10 mouse cellular contexts compared by ENCODE assay signal in the genomic region with DNA sequence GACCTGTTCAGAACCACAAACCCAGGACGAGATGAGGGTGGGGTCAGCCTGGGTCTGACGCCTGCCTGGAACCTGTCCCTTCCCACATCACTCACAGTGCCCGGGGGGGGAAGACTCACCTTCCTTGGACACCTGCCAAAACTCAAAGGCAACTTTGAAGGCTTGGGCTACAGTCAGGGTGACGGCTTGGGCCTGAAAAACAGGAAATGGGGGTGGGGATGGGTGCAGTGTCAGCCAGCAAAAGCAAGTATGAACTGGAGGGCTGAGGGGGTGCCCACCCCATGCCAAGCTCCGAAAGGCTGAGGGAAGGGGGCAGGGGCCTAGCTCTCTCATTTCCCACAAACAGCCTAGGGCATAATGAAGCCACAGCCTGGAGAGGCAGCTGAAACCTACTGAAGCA. TPM values are rescaled to one million over a fixed set of nuclear protein-coding genes. Genes with fewer than 3 reads are reported as not detected.
DNase-seq lines count a peak whose midpoint lies in the region; ATAC-seq and TF ChIP-seq lines count a peak whose summit lies in the region.
"Had no signal": no experiment of that assay in that cellular context is flagged by ENCODE, and none has a peak within 500 bp of the region (broad histone marks: within the 10 kb centered on the region; RNA-seq: fewer than 3 reads in every experiment).

No protein-coding gene starts in this region.

- ATAC-seq in limb, embryonic 12.5 days (ENCODE audit: insufficient number of reproducible peaks, insufficient read depth, low FRiP score, low TSS enrichment, low read depth) = no peak
- ATAC-seq in midbrain, embryonic 14.5 days (ENCODE audit: low FRiP score, low TSS enrichment) = no peak
- ATAC-seq in forebrain, embryonic 13.5 days = no peak

- no peak for TF ChIP-seq POLR2A in spleen, adult 2 months (IDR thresholded peaks at IDR 0.05; ENCODE audit: low read depth, low read length)

- no peak overlapping the region for H3K4me3 ChIP-seq in limb, embryonic 12.5 days (replicated peaks)
- H3K4me3 ChIP-seq in spleen, adult 2 months (ENCODE audit: extremely low read depth, insufficient read depth, insufficient read length) = no peak overlapping the region
- H3K4me3 ChIP-seq in midbrain, embryonic 14.5 days (replicated peaks; ENCODE audit: low read depth, low read length) = no peak overlapping the region
- H3K4me3 ChIP-seq in forebrain, embryonic 13.5 days = no peak overlapping the region
- H3K4me3 ChIP-seq: neural tube, embryonic 13.5 days had no signal

- H3K36me3 ChIP-seq in limb, embryonic 12.5 days = peaks cover 48% of the 10 kb centered on the region
- peaks cover 31% of the 10 kb centered on the region for H3K36me3 ChIP-seq in spleen, adult 2 months (ENCODE audit: control insufficient read depth, insufficient read depth, low read length)
- no peaks in the 10 kb centered on the region for H3K36me3 ChIP-seq in midbrain, embryonic 14.5 days (ENCODE audit: control insufficient read depth, insufficient read depth, low read length)
- H3K36me3 ChIP-seq in forebrain, embryonic 13.5 days (ENCODE audit: poor library complexity, severe bottlenecking) = no peaks in the 10 kb centered on the region
- H3K36me3 ChIP-seq: neural tube, embryonic 13.5 days had no signal

- H3K4me1 ChIP-seq in limb, embryonic 12.5 days (replicated peaks) = peaks cover 58% of the 10 kb centered on the region
- peaks cover 54% of the 10 kb centered on the region for H3K4me1 ChIP-seq in spleen, adult 2 months (ENCODE audit: control insufficient read depth, insufficient read depth, insufficient read length)
- peaks cover 3% of the 10 kb centered on the region; the same call in 1 of the 2 replicates for H3K4me1 ChIP-seq in midbrain, embryonic 14.5 days (ENCODE audit: control insufficient read depth, insufficient read depth, low read length)
- peaks cover 25% of the 10 kb centered on the region for H3K4me1 ChIP-seq in forebrain, embryonic 13.5 days

- 59% methylated on average over 5 of the region's 5 CpGs for WGBS in limb, embryonic 12.5 days
- WGBS in spleen, adult 2 months = 11% methylated on average over 5 of the region's 5 CpGs
- WGBS in midbrain, embryonic 14.5 days = 82% methylated on average over 5 of the region's 5 CpGs
- WGBS in forebrain, embryonic 13.5 days = 89% methylated on average over 5 of the region's 5 CpGs

- peak; percentile 65 to 80 for DNase-seq in urinary bladder, adult 18-20 months (ENCODE audit: low spot score in 2 of 2)
- no peak for DNase-seq in urinary bladder, postnatal 10 days (ENCODE audit: low spot score)
- peak; percentile 65 to 77 for DNase-seq in spleen, adult 2 months (ENCODE audit: low read depth in 1 of 2, low spot score in 2 of 2)
- no peak for DNase-seq in midbrain, embryonic 14.5 days
- no peak for DNase-seq in testis, postnatal 10 days (ENCODE audit: low spot score)
- DNase-seq: embryo, embryonic 11 days; kidney, postnatal 4 days had no signal

- no peaks in the 10 kb centered on the region for H3K27me3 ChIP-seq in limb, embryonic 12.5 days
- H3K27me3 ChIP-seq in spleen, adult 2 months (ENCODE audit: control insufficient read depth, insufficient read depth, low read length) = no peaks in the 10 kb centered on the region
- H3K27me3 ChIP-seq in midbrain, embryonic 14.5 days (ENCODE audit: control insufficient read depth, insufficient read depth, low read length) = no peaks in the 10 kb centered on the region
- no peaks in the 10 kb centered on the region for H3K27me3 ChIP-seq in forebrain, embryonic 13.5 days
- H3K27me3 ChIP-seq: neural tube, embryonic 13.5 days had no signal

- peak overlapping the region; percentile 62; the same call in 1 of the 2 replicates for H3K27ac ChIP-seq in limb, embryonic 12.5 days
- H3K27ac ChIP-seq in spleen, adult 2 months (ENCODE audit: insufficient read depth, low read length) = peak overlapping the region; percentile 86
- no peak overlapping the region for H3K27ac ChIP-seq in midbrain, embryonic 14.5 days (replicated peaks; ENCODE audit: low read depth, low read length)
- H3K27ac ChIP-seq in forebrain, embryonic 13.5 days = no peak overlapping the region
- H3K27ac ChIP-seq: neural tube, embryonic 13.5 days had no signal

- H3K9ac ChIP-seq in limb, embryonic 12.5 days (replicated peaks) = no peak overlapping the region; the same call in 1 of the 2 replicates
- H3K9ac ChIP-seq in midbrain, embryonic 14.5 days (replicated peaks; ENCODE audit: low read length) = no peak overlapping the region
- no peak overlapping the region for H3K9ac ChIP-seq in forebrain, embryonic 13.5 days
- H3K9ac ChIP-seq: neural tube, embryonic 13.5 days had no signal

- TF ChIP-seq CTCF in spleen, adult 2 months (IDR thresholded peaks at IDR 0.05; ENCODE audit: extremely low read depth, insufficient read depth, insufficient read length, insufficient replicate concordance) = no peak

- no peak overlapping the region for H3K4me2 ChIP-seq in limb, embryonic 12.5 days
- H3K4me2 ChIP-seq in midbrain, embryonic 14.5 days (ENCODE audit: low read length) = no peak overlapping the region
- no peak overlapping the region for H3K4me2 ChIP-seq in forebrain, embryonic 13.5 days
- H3K4me2 ChIP-seq: neural tube, embryonic 13.5 days had no signal

- H3K9me3 ChIP-seq in limb, embryonic 12.5 days = no peaks in the 10 kb centered on the region
- no peaks in the 10 kb centered on the region for H3K9me3 ChIP-seq in midbrain, embryonic 14.5 days (ENCODE audit: control insufficient read depth, low read length)
- H3K9me3 ChIP-seq in forebrain, embryonic 13.5 days (replicated peaks) = no peaks in the 10 kb centered on the region
- H3K9me3 ChIP-seq: neural tube, embryonic 13.5 days had no signal

RNA-seq across cellular contexts. Expression of gene Ldlrap1, which starts 17.6 kb away (rescaled TPM):
- polyA plus RNA-seq in limb, embryonic 12.5 days (2016; fragmentation: Nextera tagmentation; extraction: Ambion mirVana) = 21.7 and 23.3 TPM in 2 replicates
- polyA plus RNA-seq in spleen, adult 2 months (2012; rRNA removed) = 26.7 and 29.8 TPM in 2 replicates
- 0.69 and 1.9 TPM in 2 replicates for polyA plus RNA-seq in midbrain, embryonic 14.5 days (2014; fragmentation: Nextera tagmentation; extraction: Ambion mirVana)
- polyA plus RNA-seq in forebrain, embryonic 13.5 days (2015; fragmentation: Nextera tagmentation; extraction: Ambion mirVana) = 2.6 and 2.7 TPM in 2 replicates

RNA-seq across cellular contexts. Expression of gene Man1c1, which starts 46.2 kb away (rescaled TPM):
- 2.9 and 3.4 TPM in 2 replicates for polyA plus RNA-seq in limb, embryonic 12.5 days (2016; fragmentation: Nextera tagmentation; extraction: Ambion mirVana)
- polyA plus RNA-seq in spleen, adult 2 months (2012; rRNA removed) = 6.9 and 7.7 TPM in 2 replicates
- polyA plus RNA-seq in midbrain, embryonic 14.5 days (2014; fragmentation: Nextera tagmentation; extraction: Ambion mirVana) = 3.9 and 4.9 TPM in 2 replicates
- 1.6 TPM in 2 replicates for polyA plus RNA-seq in forebrain, embryonic 13.5 days (2015; fragmentation: Nextera tagmentation; extraction: Ambion mirVana)

Comparison
In these comparisons a context has a peak if more than half of its experiments do, and no peak if none do; other contexts are left out.
1. DNase-seq: peak in urinary bladder, adult 18-20 months (2 of 2) and spleen, adult 2 months (2 of 2); none in urinary bladder, postnatal 10 days (single experiment), midbrain, embryonic 14.5 days (single experiment) and testis, postnatal 10 days (single experiment).
2. H3K27ac ChIP-seq: peak in limb, embryonic 12.5 days (single experiment) and spleen, adult 2 months (single experiment); none in midbrain, embryonic 14.5 days (single experiment) and forebrain, embryonic 13.5 days (single experiment).